Mouse (Mus musculus) midbrain, embryonic 11.5 days (tissue): ENCODE measurements around the gene Isg20l2. TPM values are rescaled to one million over a fixed set of nuclear protein-coding genes. Genes with fewer than 3 reads are reported as not detected.

ENCODE experiments used
- polyA plus RNA-seq: library from polyadenylated mRNA; unstranded; fragments of >200 nt; fragmentation: Nextera tagmentation; extraction: Ambion mirVana; gene quantifications from 2 replicates; pipeline ENCODE4 v1.2.1, GENCODE M21; 2014

The Isg20l2 gene
- polyA plus RNA-seq, 1 experiment from 2014 or later, result 53.9 TPM

Other genes starting within 250 kb of the Isg20l2 start
- gene Lrrc71, start 181.7 kb upstream of the Isg20l2 start, polyA plus RNA-seq, result 0.08 and 0.21 TPM in 2 replicates
- 2.4 and 3.2 TPM in 2 replicates for gene Ntrk1, start 135.2 kb upstream of the Isg20l2 start, polyA plus RNA-seq
- gene Insrr, start 133.4 kb upstream of the Isg20l2 start, polyA plus RNA-seq, result 0.51 and 0.71 TPM in 2 replicates
- gene Pear1, start 106.0 kb upstream of the Isg20l2 start, polyA plus RNA-seq, result 5.4 and 6.9 TPM in 2 replicates
- not detected in 2 replicates for gene Sh2d2a, start 83.6 kb upstream of the Isg20l2 start, polyA plus RNA-seq
- 18.4 and 20.4 TPM in 2 replicates for gene Prcc, start 44.7 kb upstream of the Isg20l2 start, polyA plus RNA-seq
- gene Hdgf, start 24.0 kb upstream of the Isg20l2 start, polyA plus RNA-seq, result 245 and 268 TPM in 2 replicates
- gene Mrpl24, start 10.8 kb upstream of the Isg20l2 start, polyA plus RNA-seq, result 73.9 and 84.5 TPM in 2 replicates
- gene Rrnad1, start 403 bp downstream of the Isg20l2 start, polyA plus RNA-seq, result 14.6 and 17.0 TPM in 2 replicates
- gene Crabp2, start 18.4 kb downstream of the Isg20l2 start, polyA plus RNA-seq, result 539 and 540 TPM in 2 replicates
- 70.3 and 85.4 TPM in 2 replicates for gene Nes, start 40.8 kb downstream of the Isg20l2 start, polyA plus RNA-seq
- gene Bcan, start 69.9 kb downstream of the Isg20l2 start, polyA plus RNA-seq, result 0.37 and 0.44 TPM in 2 replicates
- gene Hapln2, start 97.3 kb downstream of the Isg20l2 start, polyA plus RNA-seq, result 0.11 TPM in 1 of 2 replicates, not detected in the other
- gene Gpatch4, start 112.8 kb downstream of the Isg20l2 start, polyA plus RNA-seq, result 31.8 and 32.9 TPM in 2 replicates
- gene Naxe, start 128.2 kb downstream of the Isg20l2 start, polyA plus RNA-seq, result 126 and 128 TPM in 2 replicates
- gene Ttc24, start 148.0 kb downstream of the Isg20l2 start, polyA plus RNA-seq, result not detected in 2 replicates
- gene Iqgap3, start 151.7 kb downstream of the Isg20l2 start, polyA plus RNA-seq, result 15.0 and 16.5 TPM in 2 replicates
- gene Mef2d, start 212.1 kb downstream of the Isg20l2 start, polyA plus RNA-seq, result 9.0 and 10.9 TPM in 2 replicates